Mouse (Mus musculus) liver, embryonic 14.5 days (tissue): ENCODE measurements at regions not wholly inside any gene's neighbourhood (a gene's known extent, or its start where the extent isn't known, plus 50 kb on each side); places are given as distances from the start of the nearest gene placed in this dataset.

Experiments
- ATAC-seq: fragments of 200-750 bp; cut with Nextera tagmentation; 2 replicates; pipeline ENCODE4 v1.8.0; 2017; ENCODE audit warnings: moderate number of reproducible peaks, mild to moderate bottlenecking, moderate library complexity; ENCODE audit not compliant: insufficient read depth
- DNase-seq, 3 experiments: peaks; one replicate each; pipeline ENCODE4 v3.0.0-alpha.2; 2012 to 2013; ENCODE audit warnings: low read depth in 3 of 3, low spot score in 3 of 3
- H3K27ac ChIP-seq: fragments of 300-500 bp; sonication (generic); 2 replicates; pipeline ENCODE4 v1.5.1; 2014; ENCODE audit warnings: moderate library complexity, mild to moderate bottlenecking, control low read depth, inconsistent platforms
- H3K27me3 ChIP-seq: fragments of 300-500 bp; sonication (generic); 2 replicates; pipeline ENCODE4 v1.6.1; 2014; ENCODE audit warnings: mild to moderate bottlenecking, low read length, moderate library complexity; ENCODE audit not compliant: control insufficient read depth, insufficient read depth
- H3K36me3 ChIP-seq: fragments of 300-500 bp; sonication (generic); replicated peaks from 2 replicates; pipeline ENCODE4 v1.6.1; 2014; ENCODE audit warnings: low read depth; ENCODE audit not compliant: control insufficient read depth, insufficient read depth
- H3K4me1 ChIP-seq, 2 experiments: fragments of 200-500 bp in 1 of 2; fragments of 300-500 bp in 1 of 2; sonication (generic) in 1 of 2; replicated peaks; 2 replicates each; pipeline ENCODE4 v1.6.1; 2012 to 2014; ENCODE audit warnings: antibody characterized with exemption in 1 of 2, inconsistent platforms in 1 of 2, low read length in 1 of 2; ENCODE audit not compliant: control insufficient read depth in 2 of 2, insufficient read depth in 2 of 2
- H3K4me2 ChIP-seq: fragments of 300-500 bp; sonication (generic); 2 replicates; pipeline ENCODE4 v1.6.1; 2014; ENCODE audit warnings: low read depth, mild to moderate bottlenecking, control low read depth, moderate library complexity
- H3K4me3 ChIP-seq, 2 experiments: fragments of 200-500 bp in 1 of 2; fragments of 300-500 bp in 1 of 2; sonication (generic) in 1 of 2; 2 replicates each; pipeline ENCODE4 v1.5.1; 2012 to 2014; ENCODE audit warnings: low read depth in 2 of 2, low read length in 2 of 2, mild to moderate bottlenecking in 2 of 2, control low read depth in 1 of 2, inconsistent platforms in 1 of 2, moderate library complexity in 1 of 2; ENCODE audit not compliant: insufficient read depth in 1 of 2
- H3K9ac ChIP-seq: fragments of 300-500 bp; sonication (generic); replicated peaks from 2 replicates; pipeline ENCODE4 v1.6.1; 2014; ENCODE audit warnings: mild to moderate bottlenecking, control low read depth, moderate library complexity
- H3K9me3 ChIP-seq: fragments of 300-500 bp; sonication (generic); 2 replicates; pipeline ENCODE4 v1.6.1; 2016; ENCODE audit warnings: low read length, mixed read lengths; ENCODE audit not compliant: control insufficient read depth
- CTCF ChIP-seq: IDR thresholded peaks from 2 replicates; pipeline ENCODE4 v1.5.1; 2016; ENCODE audit warnings: antibody characterized with exemption, low read depth, control low read depth
- EP300 ChIP-seq: IDR thresholded peaks from 2 replicates; pipeline ENCODE4 v1.6.1; 2016; ENCODE audit warnings: antibody characterized with exemption, low read depth
- WGBS: fragments of 180-500 bp; shearing (Covaris S2); extraction: QIAGEN DNeasy Blood & Tissue Kit; methylation state at CpG from one replicate; pipeline ENCODE4 v1.1.7; 2014; ENCODE audit not compliant: insufficient replicate concordance; 5-methylcytosine and 5-hydroxymethylcytosine counted together

GRCm38 (mm10) chr2:168332972-168333371 is 51.4 kb upstream of the Kcng1 start:
- Histone ChIP-seq H3K27ac (no peak overlapping the region), H3K4me1 (no peaks in the 10 kb centered on the region), H3K27me3 (no peaks in the 10 kb centered on the region), H3K9me3 (no peaks in the 10 kb centered on the region), H3K4me2 (no peak overlapping the region), H3K4me3 (no peak overlapping the region), H3K9ac (no peak overlapping the region), H3K36me3 (no peaks in the 10 kb centered on the region)
- WGBS, result 14% methylated on average over 6 of the region's 6 CpGs
- no peak for TF ChIP-seq CTCF
- no peak for TF ChIP-seq EP300
- no peak for DNase-seq
- ATAC-seq, result no peak
